Mouse (Mus musculus) stomach, embryonic 16.5 days (tissue): ENCODE measurements around the gene Ino80b. TPM values are rescaled to one million over a fixed set of nuclear protein-coding genes. Genes with fewer than 3 reads are reported as not detected.

Source experiments
- ATAC-seq: fragments of 200-750 bp; cut with Nextera tagmentation; 2 replicates; pipeline ENCODE4 v1.8.0; 2017; ENCODE audit warnings: moderate number of reproducible peaks, moderate TSS enrichment; ENCODE audit not compliant: insufficient read depth, low FRiP score
- H3K27ac ChIP-seq: fragments of 300-500 bp; sonication (generic); 2 replicates; pipeline ENCODE4 v1.5.1; 2014; ENCODE audit warnings: low read length
- H3K27me3 ChIP-seq: fragments of 300-500 bp; sonication (generic); 2 replicates; pipeline ENCODE4 v1.6.1; 2014; ENCODE audit warnings: low read length, control low read depth, mixed read lengths; ENCODE audit not compliant: control insufficient read depth, insufficient read depth
- H3K36me3 ChIP-seq: fragments of 300-500 bp; sonication (generic); 2 replicates; pipeline ENCODE4 v1.6.1; 2014; ENCODE audit warnings: low read length; ENCODE audit not compliant: control insufficient read depth, insufficient read depth
- H3K4me1 ChIP-seq: fragments of 300-500 bp; sonication (generic); 2 replicates; pipeline ENCODE4 v1.6.1; 2014; ENCODE audit warnings: low read length, control low read depth, mixed read lengths; ENCODE audit not compliant: control insufficient read depth, insufficient read depth
- H3K4me2 ChIP-seq: fragments of 300-500 bp; sonication (generic); 2 replicates; pipeline ENCODE4 v1.6.1; 2014; ENCODE audit warnings: low read depth, low read length, mixed read lengths
- H3K4me3 ChIP-seq: fragments of 300-500 bp; sonication (generic); replicated peaks from 2 replicates; pipeline ENCODE4 v1.5.1; 2014; ENCODE audit warnings: mild to moderate bottlenecking, low read length
- H3K9ac ChIP-seq: fragments of 300-500 bp; sonication (generic); 2 replicates; pipeline ENCODE4 v1.6.1; 2014; ENCODE audit warnings: low read length
- H3K9me3 ChIP-seq: fragments of 300-500 bp; sonication (generic); replicated peaks from 2 replicates; pipeline ENCODE4 v1.6.1; 2016; ENCODE audit warnings: low read length, control low read depth; ENCODE audit not compliant: control insufficient read depth
- WGBS: fragments of 180-500 bp; shearing (Covaris S2); extraction: QIAGEN DNeasy Blood & Tissue Kit; methylation state at CpG from one replicate; pipeline ENCODE4 v1.1.7; 2014; 5-methylcytosine and 5-hydroxymethylcytosine counted together
- polyA plus RNA-seq: library from polyadenylated mRNA; unstranded; fragments of >200 nt; fragmentation: Nextera tagmentation; extraction: Ambion mirVana; gene quantifications from 2 replicates; pipeline ENCODE4 v1.2.1, GENCODE M21; 2015

Ino80b gene
- polyA plus RNA-seq, 1 experiment from 2014 or later: 8.4 TPM

GRCm38 (mm10) chr6:83145805-83146204, 20.6 kb upstream of the Ino80b start:
- Histone ChIP-seq H3K27ac (peak overlapping the region; percentile 21; the same call in 1 of the 2 replicates), H3K27me3 (no peaks in the 10 kb centered on the region), H3K4me1 (peaks cover 13% of the 10 kb centered on the region), H3K36me3 (0 out of 2 replicates have a peak, but pooled peaks cover 4% of the 10 kb centered on the region), H3K4me3 (no peak overlapping the region), H3K9ac (0 out of 2 replicates have a peak overlapping the region, but pooled peaks have one; percentile 25), H3K4me2 (no peak overlapping the region), H3K9me3 (no peaks in the 10 kb centered on the region)
- WGBS: 62% methylated on average over 9 of the region's 9 CpGs
- ATAC-seq: no peak

DNA sequence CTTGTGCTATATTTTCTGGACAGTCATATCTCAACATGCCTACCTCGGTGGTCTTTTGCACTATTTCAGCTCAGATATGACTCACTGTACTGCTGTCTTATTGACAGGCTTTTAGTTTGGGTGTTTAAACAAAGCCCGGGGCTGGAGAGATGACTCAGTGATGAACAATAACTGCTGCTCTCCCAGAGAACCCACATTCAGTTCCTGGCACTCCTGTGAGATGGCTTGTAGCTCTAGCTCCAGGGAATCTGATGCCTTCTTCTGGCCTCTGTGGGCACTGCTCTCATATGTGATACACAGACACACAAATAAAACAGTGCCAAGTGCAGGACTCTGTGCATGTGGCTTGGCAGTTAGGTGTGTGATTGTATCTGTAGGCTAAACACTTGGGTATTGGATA, 20.0 kb upstream of the Ino80b start:
- Histone ChIP-seq H3K27ac (no peak overlapping the region), H3K4me2 (no peak overlapping the region), H3K4me3 (no peak overlapping the region), H3K4me1 (peaks cover 13% of the 10 kb centered on the region), H3K27me3 (no peaks in the 10 kb centered on the region), H3K9me3 (no peaks in the 10 kb centered on the region), H3K36me3 (0 out of 2 replicates have a peak, but pooled peaks cover 4% of the 10 kb centered on the region), H3K9ac (no peak overlapping the region)
- WGBS: 41% methylated on average over 2 of the region's 2 CpGs
- ATAC-seq: no peak

DNA sequence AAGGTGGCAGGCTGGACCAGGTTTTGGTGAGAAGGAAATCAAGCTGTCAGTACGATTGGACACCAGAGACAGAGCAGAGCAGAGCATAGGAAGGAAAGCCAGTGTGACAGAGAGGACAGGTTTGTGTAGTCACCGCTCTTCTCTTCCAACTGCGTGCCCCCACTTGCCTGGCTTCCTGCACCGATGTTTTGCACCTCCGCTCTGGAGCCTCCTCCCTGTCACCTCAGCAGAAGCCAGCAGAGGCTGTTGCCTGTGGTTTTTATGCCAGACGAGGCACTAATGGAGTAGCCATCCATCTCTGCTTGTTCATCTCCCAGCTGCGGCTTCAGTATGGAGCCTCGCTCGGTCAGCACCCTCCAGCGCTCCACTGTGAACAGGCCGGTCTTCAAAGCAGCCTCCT, 17.7 kb upstream of the Ino80b start:
- Histone ChIP-seq H3K27ac (peak overlapping the region; percentile 61), H3K4me2 (peak overlapping the region; percentile 57), H3K4me1 (peaks cover 25% of the 10 kb centered on the region), H3K9me3 (no peaks in the 10 kb centered on the region), H3K4me3 (no peak overlapping the region), H3K9ac (peak overlapping the region; percentile 64; the same call in 1 of the 2 replicates), H3K27me3 (no peaks in the 10 kb centered on the region), H3K36me3 (0 out of 2 replicates have a peak, but pooled peaks cover 4% of the 10 kb centered on the region)
- no peak for ATAC-seq
- WGBS: 50% methylated on average over 11 of the region's 11 CpGs

DNA sequence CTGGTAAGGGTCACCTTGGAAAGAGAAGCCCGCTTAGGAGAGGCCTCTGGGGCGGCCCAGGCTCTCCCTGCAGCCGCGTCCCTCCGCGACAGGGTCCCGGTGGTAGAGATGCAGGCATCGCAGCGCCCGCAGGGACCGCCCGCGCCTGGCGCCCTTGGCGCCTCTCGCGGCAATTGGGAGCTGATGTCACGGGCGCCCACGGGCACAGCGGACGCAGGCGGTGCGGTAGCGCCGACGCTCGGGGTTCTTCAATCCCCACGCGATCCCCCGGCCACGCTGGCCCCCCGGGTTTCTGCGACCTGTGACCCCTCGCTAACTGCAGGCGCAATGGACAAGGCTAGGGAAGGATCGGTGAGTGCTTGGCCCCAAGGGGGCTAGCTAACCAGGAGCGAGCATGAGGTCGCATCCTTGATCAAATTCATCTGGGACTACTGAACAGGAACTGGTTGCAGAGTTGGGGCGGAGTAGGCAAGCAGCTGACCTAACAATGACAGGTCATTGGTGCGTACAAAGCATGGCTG, 17.0 kb upstream of the Ino80b start:
- Histone ChIP-seq H3K4me2 (peak overlapping the region; percentile 57), H3K27ac (peak overlapping the region; percentile 61), H3K4me1 (peaks cover 28% of the 10 kb centered on the region), H3K9ac (peak overlapping the region; percentile 64), H3K36me3 (0 out of 2 replicates have a peak, but pooled peaks cover 2% of the 10 kb centered on the region), H3K4me3 (peak overlapping the region; percentile 30), H3K27me3 (no peaks in the 10 kb centered on the region), H3K9me3 (no peaks in the 10 kb centered on the region)
- WGBS: 10% methylated on average over 41 of the region's 41 CpGs
- ATAC-seq: no peak

GRCm38 (mm10) chr6:83141636-83142035, 16.4 kb upstream of the Ino80b start:
- 48% methylated on average over 4 of the region's 4 CpGs for WGBS
- peaks cover 28% of the 10 kb centered on the region for H3K4me1 ChIP-seq
- no peaks in the 10 kb centered on the region for H3K36me3 ChIP-seq
- ATAC-seq: no peak
- H3K27ac ChIP-seq: peak overlapping the region; percentile 61
- H3K9me3 ChIP-seq: no peaks in the 10 kb centered on the region
- peak overlapping the region; percentile 30; the same call in 1 of the 2 replicates for H3K4me3 ChIP-seq
- no peaks in the 10 kb centered on the region for H3K27me3 ChIP-seq
- H3K9ac ChIP-seq: peak overlapping the region; percentile 64
- H3K4me2 ChIP-seq: peak overlapping the region; percentile 57

GRCm38 (mm10) chr6:83140044-83140443, 14.8 kb upstream of the Ino80b start:
- Histone ChIP-seq H3K4me1 (peaks cover 35% of the 10 kb centered on the region), H3K27me3 (no peaks in the 10 kb centered on the region), H3K27ac (no peak overlapping the region), H3K4me2 (no peak overlapping the region), H3K36me3 (no peaks in the 10 kb centered on the region), H3K9ac (no peak overlapping the region), H3K4me3 (no peak overlapping the region), H3K9me3 (no peaks in the 10 kb centered on the region)
- no peak for ATAC-seq
- 86% methylated on average over 8 of the region's 8 CpGs for WGBS

DNA sequence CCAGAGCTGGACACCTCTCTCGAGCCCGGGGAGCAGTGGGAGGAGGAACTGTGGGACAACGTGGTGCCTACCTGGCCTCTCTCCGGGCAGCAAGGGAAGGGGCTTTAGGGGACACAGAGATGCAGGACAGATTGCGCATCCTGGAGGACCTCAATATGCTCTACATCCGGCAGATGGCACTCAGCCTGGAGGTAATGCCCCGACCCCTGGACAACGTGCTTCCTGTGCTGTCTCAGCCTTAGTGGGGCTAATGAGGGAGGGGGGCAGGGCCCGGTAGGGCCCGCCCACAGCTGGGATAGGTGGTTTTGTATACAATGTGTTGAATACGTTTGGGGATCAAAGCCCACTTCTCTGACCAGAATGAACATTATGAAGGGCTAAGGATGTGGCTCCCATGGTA, 12.8 kb upstream of the Ino80b start:
- peak overlapping the region; percentile 54 for H3K4me3 ChIP-seq

DNA sequence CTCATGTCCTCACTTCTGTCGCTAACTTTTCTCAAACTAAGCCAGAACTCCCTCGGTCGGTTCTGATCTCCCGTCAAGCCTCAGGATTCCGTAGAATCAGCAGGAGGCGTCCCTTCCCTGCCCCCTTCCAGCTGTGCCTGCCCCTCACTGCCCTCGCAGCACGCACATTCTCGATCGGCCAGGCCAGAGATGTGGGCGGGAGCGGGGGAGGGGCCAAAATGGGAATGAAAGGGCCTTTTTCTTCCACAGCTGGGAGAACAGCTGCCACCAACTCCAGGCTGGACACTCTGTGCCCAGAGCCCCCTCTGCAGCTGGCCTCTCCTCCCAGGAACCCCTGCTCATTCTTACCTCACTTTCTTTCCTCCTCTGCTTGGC, 12.3 kb upstream of the Ino80b start:
- WGBS: 0% methylated on average over 12 of the region's 12 CpGs
- Histone ChIP-seq H3K9me3 (no peaks in the 10 kb centered on the region), H3K4me2 (peak overlapping the region; percentile 66), H3K36me3 (no peaks in the 10 kb centered on the region), H3K27ac (peak overlapping the region; percentile 99), H3K4me3 (peak overlapping the region; percentile 54), H3K4me1 (peaks cover 36% of the 10 kb centered on the region), H3K9ac (peak overlapping the region; percentile 85), H3K27me3 (no peaks in the 10 kb centered on the region)
- peak; percentile 86 for ATAC-seq

More for the DNA sequence above, 12.8 kb upstream of the Ino80b start:
- H3K9me3 ChIP-seq: no peaks in the 10 kb centered on the region
- peak overlapping the region; percentile 66 for H3K4me2 ChIP-seq
- H3K27ac ChIP-seq: peak overlapping the region; percentile 99
- no peaks in the 10 kb centered on the region for H3K27me3 ChIP-seq
- H3K36me3 ChIP-seq: no peaks in the 10 kb centered on the region
- 0 out of 2 replicates have a peak, but pooled peaks have one; percentile 7 for ATAC-seq
- under 1% methylated on average over 11 of the region's 11 CpGs for WGBS
- peaks cover 38% of the 10 kb centered on the region for H3K4me1 ChIP-seq
- peak overlapping the region; percentile 85 for H3K9ac ChIP-seq

- Histone ChIP-seq H3K9ac (peak overlapping the region; percentile 85), H3K4me1 (peaks cover 31% of the 10 kb centered on the region), H3K36me3 (no peaks in the 10 kb centered on the region), H3K27ac (peak overlapping the region; percentile 99), H3K4me3 (peak overlapping the region; percentile 54), H3K9me3 (no peaks in the 10 kb centered on the region), H3K4me2 (peak overlapping the region; percentile 66), H3K27me3 (no peaks in the 10 kb centered on the region)
- WGBS: under 1% methylated on average over 26 of the region's 26 CpGs
- peak; percentile 84 for ATAC-seq
Measured at GRCm38 (mm10) chr6:83136881-83137575, 11.8 kb upstream of the Ino80b start.
